Mouse (Mus musculus): ENCODE results near the gene Fat1.

DNA sequence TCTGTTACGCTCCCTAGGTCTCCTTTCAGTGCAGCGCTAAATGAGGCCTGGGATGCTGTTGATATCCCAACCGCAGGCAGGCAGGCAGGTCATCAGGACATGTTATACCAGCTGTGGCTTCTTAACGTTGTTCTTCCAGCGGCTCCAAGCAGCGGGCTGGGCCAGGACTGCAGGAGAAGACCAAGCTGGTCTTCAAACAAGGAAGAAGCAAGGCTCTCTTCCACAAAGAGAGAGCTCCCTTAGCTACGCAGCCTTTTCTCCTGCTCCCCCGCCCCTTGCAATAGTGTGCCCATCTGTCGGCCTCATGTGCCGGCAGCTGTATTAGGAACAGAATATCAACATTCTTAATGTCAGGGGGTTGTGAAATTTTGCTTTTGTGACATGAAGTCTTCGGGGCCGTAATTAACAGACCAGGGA lies 35.7 kb upstream of the Fat1 start:
- TF ChIP-seq CTCF (conservative IDR thresholded peaks at IDR 0.05; ENCODE audit: low read length) (no peak), NANOG (IDR thresholded peaks at IDR 0.05; ENCODE audit: borderline replicate concordance, low read length) (no peak)

Measured in E14TG2a.4 (cell line).